Mouse (Mus musculus) heart, adult 11 months (tissue): ENCODE data around the gene Sh3bp4.

Experiments used
- DNase-seq: peaks from one replicate; pipeline ENCODE4 v3.0.0; 2022

Gene Sh3bp4

GRCm38 (mm10) chr1:89070103-89070700 lies at the start of gene Sh3bp4:
Gene Sh3bp4 (plus strand): TSS chr1:89070415.
- peak; percentile 100 for DNase-seq

- DNase-seq: no peak
Observed at GRCm38 (mm10) chr1:89022997-89023396, 47.2 kb upstream of the Sh3bp4 start.

GRCm38 (mm10) chr1:89024696-89025612 lies 45.3 kb upstream of the Sh3bp4 start:
- peak; percentile 80 for DNase-seq

- DNase-seq: peak; percentile 82
Observed at GRCm38 (mm10) chr1:89026040-89026439, 44.2 kb upstream of the Sh3bp4 start.

GRCm38 (mm10) chr1:89029136-89029927 lies 40.9 kb upstream of the Sh3bp4 start:
- peak; percentile 86 for DNase-seq

GRCm38 (mm10) chr1:89033661-89034060 lies 36.6 kb upstream of the Sh3bp4 start:
- peak; percentile 45 for DNase-seq

- no peak for DNase-seq
Observed at GRCm38 (mm10) chr1:89034061-89034460, 36.2 kb upstream of the Sh3bp4 start.

- DNase-seq: no peak
Observed at GRCm38 (mm10) chr1:89035115-89035514, 35.1 kb upstream of the Sh3bp4 start.

GRCm38 (mm10) chr1:89039836-89040235 lies 30.4 kb upstream of the Sh3bp4 start:
- peak; percentile 51 for DNase-seq

- peak; percentile 98 for DNase-seq
Observed at GRCm38 (mm10) chr1:89041290-89041689, 28.9 kb upstream of the Sh3bp4 start.

GRCm38 (mm10) chr1:89042081-89042480 lies 28.1 kb upstream of the Sh3bp4 start:
- DNase-seq: peak; percentile 95

GRCm38 (mm10) chr1:89042956-89043355 lies 27.3 kb upstream of the Sh3bp4 start:
- DNase-seq: peak; percentile 92

GRCm38 (mm10) chr1:89045403-89045802 lies 24.8 kb upstream of the Sh3bp4 start:
- DNase-seq: peak; percentile 55

- DNase-seq: no peak
Observed at GRCm38 (mm10) chr1:89049506-89049905, 20.7 kb upstream of the Sh3bp4 start.

- peak; percentile 73 for DNase-seq
Observed at GRCm38 (mm10) chr1:89056175-89056574, 14.0 kb upstream of the Sh3bp4 start.

- DNase-seq: peak; percentile 70
Observed at GRCm38 (mm10) chr1:89057430-89057829, 12.8 kb upstream of the Sh3bp4 start.

GRCm38 (mm10) chr1:89058011-89058410 lies 12.2 kb upstream of the Sh3bp4 start:
- no peak for DNase-seq

GRCm38 (mm10) chr1:89062977-89063376 lies 7.2 kb upstream of the Sh3bp4 start:
- peak; percentile 97 for DNase-seq

GRCm38 (mm10) chr1:89063800-89064199 lies 6.4 kb upstream of the Sh3bp4 start:
- no peak for DNase-seq

- peak; percentile 55 for DNase-seq
Observed at GRCm38 (mm10) chr1:89068812-89069211, 1.4 kb upstream of the Sh3bp4 start.

GRCm38 (mm10) chr1:89069479-89070102 lies 624 bp upstream of the Sh3bp4 start:
- DNase-seq: peak; percentile 97

- DNase-seq: peak; percentile 96
Observed at GRCm38 (mm10) chr1:89070871-89071361, 701 bp downstream of the Sh3bp4 start.
